Mouse (Mus musculus): ENCODE measurements around the gene Kif9.

DNA sequence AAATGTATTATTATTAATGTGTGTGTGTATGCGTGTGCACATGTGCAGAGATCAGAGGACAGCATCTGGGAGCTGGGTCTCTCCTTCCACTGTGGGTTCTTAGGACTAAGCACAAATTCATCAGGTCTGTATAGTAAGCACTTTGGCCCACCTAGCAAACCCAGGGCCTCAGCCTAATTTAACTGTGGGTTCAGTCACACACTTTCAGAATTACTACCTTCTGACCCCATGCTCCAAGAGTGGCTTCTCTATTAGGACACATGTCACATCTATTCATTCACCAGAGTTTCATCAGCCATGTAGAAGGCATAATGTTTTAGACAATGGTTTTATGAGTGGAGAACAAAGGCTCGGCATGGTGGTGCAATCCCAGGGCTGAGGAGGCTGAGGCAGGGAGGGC, 43.7 kb upstream of the Kif9 start:
- TF ChIP-seq CTCF (IDR thresholded peaks at IDR 0.05; ENCODE audit: low read depth, low read length) (no peak), POLR2A (IDR thresholded peaks at IDR 0.05; ENCODE audit: borderline replicate concordance, low read depth, low read length) (no peak)

Data from bone marrow macrophage, adult 2 months (primary cell).